ENCODE assay signal across 21 mouse cellular contexts in genomic region chr13:90370746-90371414, GRCm38 (mm10).
"Had no signal": no experiment of that assay in that cellular context is flagged by ENCODE, and none has a peak within 500 bp of the region (broad histone marks: within the 10 kb centered on the region; RNA-seq: fewer than 3 reads in every experiment).

No protein-coding gene starts in this region.

- H3K9ac ChIP-seq: heart, embryonic 12.5 days; hindbrain, embryonic 13.5 days; intestine, embryonic 15.5 days; limb, embryonic 12.5 days; liver, embryonic 13.5 days; liver, embryonic 15.5 days had no signal

- H3K36me3 ChIP-seq: heart, embryonic 10.5 days; heart, embryonic 12.5 days; hindbrain, embryonic 10.5 days; hindbrain, embryonic 13.5 days; intestine, embryonic 15.5 days; limb, embryonic 10.5 days; limb, embryonic 12.5 days; liver, embryonic 13.5 days; liver, embryonic 15.5 days had no signal

- H3K9me3 ChIP-seq: heart, embryonic 10.5 days; heart, embryonic 12.5 days; hindbrain, embryonic 10.5 days; hindbrain, embryonic 13.5 days; intestine, embryonic 15.5 days; limb, embryonic 10.5 days; limb, embryonic 12.5 days; liver, embryonic 13.5 days; liver, embryonic 15.5 days had no signal

- H3K27ac ChIP-seq: gastrocnemius, adult 2 months; heart, embryonic 10.5 days; hindbrain, embryonic 10.5 days; hindbrain, embryonic 13.5 days; intestine, embryonic 15.5 days; kidney, postnatal 0 days; layer of hippocampus, adult 2 months; left cerebral cortex, adult 2 months; limb, embryonic 10.5 days; limb, embryonic 12.5 days; liver, embryonic 13.5 days; liver, embryonic 15.5 days had no signal

- ATAC-seq: inflammation-experienced regulatory T-cells, adult 6 months; intestine, embryonic 15.5 days; intestine, postnatal 0 days had no signal

- H3K4me1 ChIP-seq: heart, embryonic 10.5 days; heart, embryonic 12.5 days; hindbrain, embryonic 10.5 days; intestine, embryonic 15.5 days; limb, embryonic 12.5 days; liver, embryonic 13.5 days; liver, embryonic 15.5 days had no signal

- H3K4me2 ChIP-seq: heart, embryonic 12.5 days; hindbrain, embryonic 13.5 days; intestine, embryonic 15.5 days; limb, embryonic 12.5 days; liver, embryonic 11.5 days; liver, embryonic 13.5 days; liver, embryonic 15.5 days had no signal

- DNase-seq: gastrocnemius, adult 2 months; gastrocnemius, postnatal 10 days; gastrocnemius, postnatal 25 days; heart, postnatal 4 days; kidney, adult 18-20 months; liver; liver, embryonic 13.5 days had no signal

- H3K27me3 ChIP-seq: heart, embryonic 12.5 days; hindbrain, embryonic 13.5 days; intestine, embryonic 15.5 days; limb, embryonic 12.5 days; liver, embryonic 13.5 days; liver, embryonic 15.5 days had no signal

- H3K4me3 ChIP-seq: gastrocnemius, adult 2 months; heart, embryonic 10.5 days; heart, embryonic 12.5 days; hindbrain, embryonic 10.5 days; hindbrain, embryonic 13.5 days; intestine, embryonic 15.5 days; layer of hippocampus, adult 2 months; left cerebral cortex, adult 2 months; limb, embryonic 10.5 days; limb, embryonic 12.5 days; liver, embryonic 13.5 days; liver, embryonic 15.5 days had no signal
